Mouse (Mus musculus): ENCODE results near the gene Exog.

Exog gene

DNA sequence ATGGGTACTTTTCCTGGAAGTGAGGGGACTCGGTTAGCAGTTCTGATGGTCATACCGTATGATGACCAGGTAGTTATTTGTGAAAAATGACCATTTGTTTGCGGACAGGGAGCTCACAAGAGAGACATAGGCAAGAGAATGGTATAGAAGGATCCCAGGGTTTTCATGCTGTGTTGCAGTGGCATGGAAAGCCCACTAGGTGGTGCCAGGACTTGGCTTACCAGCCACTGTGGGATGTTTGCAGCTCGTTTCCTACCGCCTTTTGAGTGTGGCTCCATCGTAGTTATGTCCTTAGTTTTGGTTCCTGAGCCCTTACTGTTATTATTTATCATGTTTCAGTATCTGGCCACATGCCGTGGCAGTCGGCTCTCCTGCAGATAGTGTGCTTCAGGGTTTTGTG lies 15.7 kb downstream of the Exog start:
- peak; percentile 39 to 47 for DNase-seq (ENCODE audit: low spot score in 2 of 2)

- no peak for DNase-seq (ENCODE audit: low spot score in 2 of 2)
These were observed 20.3 kb downstream of the Exog start for GRCm38 (mm10) chr9:119465056-119465455.

- no peak for DNase-seq (ENCODE audit: low spot score in 2 of 2)
These were observed 20.9 kb downstream of the Exog start for GRCm38 (mm10) chr9:119465595-119465994.

DNA sequence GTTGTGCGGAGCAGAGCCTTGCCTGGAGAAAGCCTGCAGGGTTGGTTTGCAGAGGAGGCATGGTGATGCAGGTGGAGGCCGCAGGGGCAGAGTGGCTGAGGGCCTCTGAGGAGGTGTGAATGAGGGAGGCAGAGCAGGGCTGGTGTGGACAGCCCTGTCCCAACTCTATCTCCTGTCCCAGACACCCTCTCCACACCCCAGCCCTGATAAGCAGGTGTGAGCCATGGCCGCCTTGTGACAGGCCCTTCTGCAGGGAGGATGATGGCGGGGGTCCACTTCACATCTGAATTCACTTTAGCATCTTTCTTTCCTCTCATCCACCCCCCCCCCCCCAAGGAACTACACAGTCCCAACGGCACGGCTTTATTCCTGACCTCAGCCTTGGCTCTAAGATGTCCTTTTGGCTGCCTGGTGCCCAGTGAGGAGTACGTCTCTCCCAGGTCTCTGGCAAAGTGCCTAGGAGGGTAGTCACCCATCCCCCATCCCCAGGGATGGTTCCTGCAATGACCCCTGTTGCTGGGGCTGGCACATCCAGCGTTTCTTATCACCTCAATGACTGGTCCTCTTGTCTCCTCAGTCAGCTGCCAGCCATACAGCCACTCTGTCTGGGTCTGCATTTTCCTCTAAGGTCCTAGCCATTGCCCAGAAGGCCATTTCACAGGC lies 25.1 kb downstream of the Exog start:
- DNase-seq (ENCODE audit: low spot score in 2 of 2), result no peak

GRCm38 (mm10) chr9:119472412-119472918 lies 27.7 kb downstream of the Exog start:
- DNase-seq (ENCODE audit: low spot score in 2 of 2), result no peak

DNA sequence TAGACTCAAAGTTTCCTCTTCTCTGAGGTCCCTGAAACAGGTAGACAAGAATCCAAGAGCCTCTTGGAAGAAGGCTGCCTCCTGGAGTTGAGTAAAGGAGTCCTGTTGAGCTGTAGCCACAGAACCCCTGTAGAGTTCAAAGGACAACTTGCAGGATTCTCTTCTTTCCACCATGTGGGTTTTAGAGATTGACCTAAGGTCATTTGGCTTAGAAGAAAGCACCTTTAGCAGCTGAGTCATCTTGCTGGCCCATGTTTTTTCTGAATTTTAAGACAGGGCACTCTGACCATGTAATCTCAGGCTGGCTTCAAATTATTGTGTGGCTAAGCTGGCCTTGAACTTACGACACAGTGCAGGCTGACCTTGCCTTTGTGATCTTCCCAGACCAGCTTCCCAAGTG lies 28.3 kb downstream of the Exog start:
- DNase-seq (ENCODE audit: low spot score in 2 of 2), result no peak

GRCm38 (mm10) chr9:119473608-119474164 lies 28.9 kb downstream of the Exog start:
- no peak for DNase-seq (ENCODE audit: low spot score in 2 of 2)

GRCm38 (mm10) chr9:119474717-119475611 lies 30.2 kb downstream of the Exog start:
- DNase-seq (ENCODE audit: low spot score in 2 of 2), result no peak

DNA sequence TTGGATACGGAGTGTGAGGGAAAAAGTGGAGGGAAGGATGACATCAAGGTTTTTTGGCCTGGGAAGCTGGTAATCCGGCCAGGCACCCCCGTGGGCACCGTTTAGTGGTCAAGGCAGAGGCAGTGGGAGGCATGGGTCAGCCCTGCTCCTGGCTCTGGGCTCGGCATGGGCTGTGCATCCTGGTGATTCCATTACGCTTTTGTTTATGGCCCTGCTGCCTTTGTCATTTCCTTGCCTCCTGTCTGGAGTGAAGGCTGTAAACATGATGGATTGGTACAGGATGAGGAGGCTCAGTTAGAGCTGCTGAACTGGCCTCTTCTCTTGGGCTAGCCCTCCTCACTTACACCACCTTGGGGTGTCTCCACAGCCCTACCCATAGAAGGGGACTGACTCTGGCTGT lies 33.0 kb downstream of the Exog start:
- no peak for DNase-seq (ENCODE audit: low spot score in 2 of 2)

- DNase-seq (ENCODE audit: low spot score in 2 of 2), result no peak
These were observed 33.6 kb downstream of the Exog start for GRCm38 (mm10) chr9:119478345-119478744.

DNA sequence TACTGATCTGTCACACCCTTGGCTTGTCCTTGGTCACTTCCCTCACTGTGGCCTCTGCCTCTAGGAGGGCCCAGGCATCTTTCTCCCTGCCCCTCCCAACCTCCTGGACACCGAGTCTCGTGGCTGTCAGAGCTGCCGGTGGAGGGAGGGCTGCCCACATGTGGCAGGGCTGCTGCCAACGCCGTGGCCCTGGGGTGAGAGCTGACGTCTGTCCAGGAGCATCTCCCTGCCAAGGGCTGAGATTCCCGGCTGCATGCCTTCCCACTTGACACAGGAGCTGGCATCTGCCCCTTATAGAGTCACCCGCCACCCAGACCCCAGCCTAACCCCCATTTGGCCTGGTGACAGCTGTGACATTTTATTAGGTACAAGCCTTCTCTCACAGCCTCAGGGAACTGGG lies 34.6 kb downstream of the Exog start:
- no peak for DNase-seq (ENCODE audit: low spot score in 2 of 2)

GRCm38 (mm10) chr9:119481612-119482011 lies 36.9 kb downstream of the Exog start:
- no peak for DNase-seq (ENCODE audit: low spot score in 2 of 2)

DNA sequence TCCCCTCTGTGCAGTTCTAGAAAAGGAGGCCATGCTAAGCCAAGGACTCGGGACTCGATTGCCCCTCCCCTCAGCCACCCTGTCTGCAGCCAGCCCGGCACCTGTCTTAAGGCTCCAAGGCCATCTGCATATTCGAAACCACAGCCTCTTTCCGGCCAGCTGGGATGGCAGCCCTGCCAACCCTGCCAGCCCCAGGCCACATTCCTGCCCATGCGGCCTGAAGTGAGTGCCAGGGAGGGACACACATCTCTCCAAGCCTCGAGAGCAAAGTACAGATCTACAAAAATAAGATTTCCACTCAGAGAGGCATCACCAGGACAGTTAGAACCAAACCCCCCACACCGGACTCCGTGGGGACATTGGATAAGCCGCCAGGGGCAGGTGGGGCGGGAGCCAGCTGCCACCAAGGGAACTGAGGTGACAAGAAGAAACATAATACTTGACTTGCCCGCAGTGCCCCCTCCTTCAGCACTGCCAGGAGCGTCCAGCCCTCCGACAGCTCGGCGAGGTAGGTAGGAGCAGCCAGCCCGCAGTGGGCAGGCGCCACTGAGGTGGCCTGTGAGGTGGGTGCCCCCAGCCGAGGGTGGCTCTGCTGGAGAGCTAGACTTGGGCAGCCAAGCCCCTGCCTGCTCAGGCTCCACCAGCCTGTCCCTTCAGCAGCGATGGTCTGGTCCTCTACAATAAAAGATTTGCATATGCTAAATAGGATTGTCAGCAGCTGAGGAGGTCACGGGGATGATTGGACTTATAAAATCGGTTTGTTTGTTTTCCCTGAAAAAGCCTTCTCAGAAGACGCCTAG lies 39.0 kb downstream of the Exog start:
- DNase-seq (ENCODE audit: low spot score in 2 of 2), result no peak

DNA sequence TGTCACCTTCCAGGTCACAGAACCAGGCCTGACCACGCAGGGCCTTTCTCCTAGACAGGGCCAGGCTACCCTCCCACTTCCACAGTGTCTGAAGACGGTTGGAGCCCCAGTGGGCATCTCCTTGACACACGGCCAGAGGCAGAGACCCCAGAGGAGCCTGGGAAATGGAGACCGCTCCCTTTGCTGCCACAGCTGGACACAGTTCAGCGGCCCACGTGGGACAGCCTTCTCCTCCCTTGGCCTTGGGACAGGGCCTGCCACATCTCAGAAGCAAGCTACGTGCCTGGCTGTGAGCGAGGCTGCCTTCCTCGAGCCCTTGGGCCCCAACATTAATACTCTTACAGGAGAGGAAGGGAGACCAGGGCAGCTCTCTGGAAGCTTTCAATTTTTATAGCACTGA lies 39.7 kb downstream of the Exog start:
- DNase-seq (ENCODE audit: low spot score in 2 of 2), result no peak

GRCm38 (mm10) chr9:119484868-119485267 lies 40.1 kb downstream of the Exog start:
- no peak for DNase-seq (ENCODE audit: low spot score in 2 of 2)

- DNase-seq (ENCODE audit: low spot score in 2 of 2), result no peak
These were observed 51.6 kb downstream of the Exog start for GRCm38 (mm10) chr9:119496354-119496753.

DNA sequence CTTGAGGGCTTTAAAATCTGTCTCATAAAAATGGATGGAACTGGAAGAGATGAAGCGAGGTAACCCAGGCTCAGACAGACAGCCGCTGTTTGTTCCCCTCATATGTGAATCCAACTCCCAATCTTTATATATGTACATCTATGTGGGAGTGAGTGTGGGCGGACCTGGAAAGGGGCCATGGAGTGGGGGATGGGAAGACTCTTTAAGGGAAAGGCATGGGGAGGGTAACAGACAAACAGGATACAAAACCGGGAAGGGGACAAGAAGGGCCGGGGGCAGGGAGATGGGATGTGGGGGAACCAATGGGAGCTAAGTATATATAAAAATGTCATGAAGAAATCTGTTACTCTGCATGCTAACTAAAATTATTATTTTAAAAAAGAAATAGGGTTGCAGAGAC lies 52.2 kb downstream of the Exog start:
- peak in 1 of 2 experiments; percentile 17 for DNase-seq (ENCODE audit: low spot score in 2 of 2)

GRCm38 (mm10) chr9:119497546-119498246 lies 53.0 kb downstream of the Exog start:
- no peak for DNase-seq (ENCODE audit: low spot score in 2 of 2)

DNA sequence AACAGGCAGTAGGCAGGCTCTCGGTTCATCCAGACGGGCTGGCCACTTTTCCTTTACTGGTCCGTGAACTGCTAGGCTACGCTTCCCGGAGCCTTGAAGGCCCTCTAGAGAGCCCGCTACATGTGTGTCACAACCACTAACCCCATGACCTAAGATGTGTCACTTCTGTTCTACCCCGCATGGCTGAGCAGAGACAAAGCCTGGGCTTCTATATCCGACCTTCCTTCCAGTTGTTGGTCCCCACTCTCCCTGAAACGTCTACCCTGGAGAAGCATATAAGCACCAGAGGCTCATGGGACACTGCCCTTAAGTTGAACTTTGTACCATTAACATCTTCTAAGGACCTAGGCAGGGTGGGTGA lies 53.5 kb downstream of the Exog start:
- DNase-seq (ENCODE audit: low spot score in 2 of 2), result no peak

- DNase-seq (ENCODE audit: low spot score in 2 of 2), result no peak
These were observed 54.1 kb downstream of the Exog start for GRCm38 (mm10) chr9:119498885-119499284.

DNA sequence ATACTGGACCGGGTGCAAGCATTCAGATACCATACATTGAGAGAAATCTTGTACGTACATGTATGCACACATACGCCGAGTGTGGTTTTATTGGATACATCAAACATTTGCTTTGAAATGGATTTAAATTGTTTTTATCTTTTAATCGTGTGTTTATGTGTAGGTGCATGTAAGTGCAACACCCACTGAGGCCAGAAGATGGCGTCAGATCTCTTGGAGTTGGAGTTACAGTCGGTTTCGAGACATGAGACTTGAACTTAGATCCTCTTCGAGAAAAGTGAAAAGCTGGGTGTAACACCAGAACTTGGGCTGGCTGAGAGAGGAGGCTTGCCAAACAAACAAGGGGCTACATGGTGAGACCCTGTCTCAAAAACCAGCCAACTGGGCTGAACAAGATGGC lies 58.9 kb downstream of the Exog start:
- DNase-seq (ENCODE audit: low spot score in 2 of 2), result no peak
